Mouse (Mus musculus) MEL (cell line): ENCODE measurements around the gene Myrf.

Source experiments
- CTCF ChIP-seq, 3 experiments: IDR thresholded peaks in 2 of 3; conservative IDR thresholded peaks in 1 of 3; 2 replicates each; pipeline ENCODE4 v1.5.1; 2011 to 2012; ENCODE audit warnings: low read length in 3 of 3, low read depth in 2 of 3, mild to moderate bottlenecking in 2 of 3, improper control_type of control experiment in 1 of 3, inconsistent platforms in 1 of 3, mixed read lengths in 1 of 3, moderate library complexity in 1 of 3; ENCODE audit not compliant: control insufficient read depth in 1 of 3, insufficient read depth in 1 of 3, poor library complexity in 1 of 3, severe bottlenecking in 1 of 3
- GATA1 ChIP-seq: IDR thresholded peaks from 2 replicates; pipeline ENCODE4 v1.6.1; 2011; ENCODE audit warnings: low read depth, low read length, improper control_type of control experiment
- MAX ChIP-seq: IDR thresholded peaks from 2 replicates; pipeline ENCODE4 v1.6.1; 2011; ENCODE audit warnings: low read length, improper control_type of control experiment
- MAZ ChIP-seq: IDR thresholded peaks from 2 replicates; pipeline ENCODE4 v1.6.1; 2012; ENCODE audit warnings: low read depth, mild to moderate bottlenecking, inconsistent platforms, low read length, improper control_type of control experiment
- MXI1 ChIP-seq: IDR thresholded peaks from 2 replicates; pipeline ENCODE4 v1.6.1; 2011; ENCODE audit warnings: mild to moderate bottlenecking, low read depth, low read length, improper control_type of control experiment
- POLR2A ChIP-seq, 2 experiments: IDR thresholded peaks; 2 replicates each; pipeline ENCODE4 v1.6.1; 2011 to 2012; ENCODE audit warnings: low read length in 2 of 2, mild to moderate bottlenecking in 2 of 2, control low read depth in 1 of 2, improper control_type of control experiment in 1 of 2, low read depth in 1 of 2, moderate library complexity in 1 of 2; ENCODE audit not compliant: control insufficient read depth in 1 of 2, insufficient read depth in 1 of 2, poor library complexity in 1 of 2
- POLR2AphosphoS2 ChIP-seq: IDR thresholded peaks from 2 replicates; pipeline ENCODE4 v1.6.1; 2011; ENCODE audit warnings: low read length, improper control_type of control experiment
- POLR2AphosphoS5 ChIP-seq: IDR thresholded peaks from 2 replicates; pipeline ENCODE4 v1.6.1; 2012; ENCODE audit warnings: low read depth, borderline replicate concordance, mild to moderate bottlenecking, inconsistent platforms, low read length, moderate library complexity, mixed read lengths
- SIN3A ChIP-seq: IDR thresholded peaks from 2 replicates; pipeline ENCODE4 v1.6.1; 2012; ENCODE audit warnings: low read length, improper control_type of control experiment, inconsistent platforms
- TCF12 ChIP-seq: IDR thresholded peaks from 2 replicates; pipeline ENCODE4 v1.6.1; 2014; ENCODE audit warnings: low read depth, mild to moderate bottlenecking, inconsistent platforms, low read length, improper control_type of control experiment, moderate library complexity
- ZC3H11A ChIP-seq: IDR thresholded peaks from 2 replicates; pipeline ENCODE4 v1.6.1; 2012; ENCODE audit warnings: low read depth, mild to moderate bottlenecking, inconsistent platforms, low read length, improper control_type of control experiment
- ZKSCAN1 ChIP-seq: IDR thresholded peaks from 2 replicates; pipeline ENCODE4 v1.6.1; 2012; ENCODE audit warnings: low read depth, mild to moderate bottlenecking, inconsistent platforms, low read length, improper control_type of control experiment, moderate library complexity

DNA sequence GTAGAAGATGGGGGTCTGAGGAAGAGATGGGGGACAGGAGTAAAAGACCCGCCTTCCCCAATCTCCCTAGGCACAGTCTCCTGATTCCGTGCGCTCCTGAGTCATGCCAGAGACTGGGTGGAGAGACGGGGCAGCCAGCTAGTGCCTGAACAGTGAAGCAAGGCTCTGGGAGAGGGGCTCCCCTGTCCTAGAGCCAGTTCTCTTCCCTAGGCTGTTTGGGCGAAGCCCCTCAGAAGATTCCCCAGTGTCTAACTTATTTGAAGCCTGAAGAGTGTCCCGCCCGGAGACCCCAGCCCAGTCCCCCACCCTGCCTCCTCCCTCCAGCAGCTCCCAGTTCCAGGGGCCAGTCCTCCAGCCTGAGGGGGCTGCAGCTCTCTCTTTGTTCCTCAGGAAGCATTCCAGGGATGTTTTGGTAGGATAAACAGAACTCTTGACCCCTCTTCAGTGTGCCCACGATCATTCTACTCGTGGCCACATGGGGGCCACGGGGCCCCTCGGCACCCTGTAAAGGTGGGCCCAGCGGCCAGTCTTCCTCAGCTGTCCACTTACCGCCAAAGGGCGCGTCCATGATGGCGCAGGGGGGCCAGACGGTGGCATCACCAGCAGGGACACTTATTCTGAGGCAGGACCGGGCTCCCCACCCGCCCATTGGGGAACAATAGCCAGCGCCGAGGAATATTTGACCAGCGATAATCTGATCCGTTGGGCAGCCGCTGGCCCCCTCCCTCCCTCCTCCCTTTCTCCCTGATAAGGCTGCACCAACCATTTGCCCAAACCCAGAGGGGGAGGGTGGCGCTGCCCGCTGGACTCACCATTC lies 15.7 kb downstream of the Myrf start:
- TF ChIP-seq ZKSCAN1 (no peak), CTCF (IDR thresholded peaks at IDR 0.05 in 2 of 3, conservative IDR thresholded peaks at IDR 0.05 in 1 of 3; ENCODE audit: control insufficient read depth in 1 of 3, insufficient read depth in 1 of 3, low read depth in 2 of 3, low read length in 3 of 3, poor library complexity in 1 of 3, severe bottlenecking in 1 of 3) (no peak), POLR2A (IDR thresholded peaks at IDR 0.05; ENCODE audit: control insufficient read depth in 1 of 2, insufficient read depth in 1 of 2, low read depth in 1 of 2, low read length in 2 of 2, poor library complexity in 1 of 2) (no peak), POLR2AphosphoS2 (no peak), ZC3H11A (no peak), SIN3A (no peak), MXI1 (no peak), TCF12 (no peak), GATA1 (no peak), MAZ (no peak), MAX (no peak), POLR2AphosphoS5 (no peak)
